Mouse (Mus musculus) c-Kit-positive CD71-positive TER-119-positive erythroid progenitor cells, embryonic 14.5 days (primary cell): ENCODE data around the gene Slc2a1.
A peak's percentile ranks its signal among the peaks of the same experiment; 100 is the strongest.

Experiments used
- DNase-seq: peaks from one replicate; pipeline ENCODE4 v3.0.0-alpha.2; 2013; ENCODE audit warnings: low spot score

The Slc2a1 gene

DNA sequence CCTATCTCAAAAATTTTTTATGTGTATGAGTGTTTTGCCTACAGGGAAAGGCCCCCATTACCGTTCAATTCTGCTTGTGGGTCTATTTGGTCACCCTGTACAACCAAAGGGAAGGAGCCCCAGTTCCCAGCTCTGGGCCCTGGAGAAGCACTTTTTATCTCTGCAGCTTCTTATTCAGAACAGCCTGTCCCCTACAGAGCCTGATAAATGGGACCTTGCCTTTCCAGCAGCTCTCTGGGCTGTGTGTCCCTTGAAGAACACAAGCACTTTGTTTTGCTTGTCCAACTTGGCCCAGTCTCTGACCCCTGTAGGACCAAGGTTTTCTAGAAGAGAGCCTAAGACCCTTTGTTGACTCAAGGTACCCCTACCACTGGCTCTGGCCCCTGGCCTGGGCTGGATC, 20.6 kb downstream of the Slc2a1 start:
- no peak for DNase-seq

- no peak for DNase-seq
Observed at GRCm38 (mm10) chr4:119131189-119131910, 22.8 kb downstream of the Slc2a1 start.

DNA sequence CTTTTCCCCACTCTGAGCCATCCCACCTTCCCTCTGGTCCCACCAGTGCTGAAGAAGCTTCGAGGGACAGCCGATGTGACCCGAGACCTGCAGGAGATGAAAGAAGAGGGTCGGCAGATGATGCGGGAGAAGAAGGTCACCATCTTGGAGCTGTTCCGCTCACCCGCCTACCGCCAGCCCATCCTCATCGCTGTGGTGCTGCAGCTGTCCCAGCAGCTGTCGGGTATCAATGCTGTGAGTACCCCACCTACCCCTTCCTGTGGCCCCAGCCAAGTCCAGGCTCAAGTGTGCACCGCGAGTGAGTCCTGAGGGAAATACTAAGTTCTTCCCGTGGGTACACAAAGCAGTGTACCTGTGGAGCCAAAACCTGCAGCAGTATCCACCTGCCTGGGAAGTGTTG, 24.8 kb downstream of the Slc2a1 start:
- DNase-seq = no peak

GRCm38 (mm10) chr4:119133860-119134259, 25.3 kb downstream of the Slc2a1 start:
- no peak for DNase-seq

- DNase-seq = no peak
Observed at GRCm38 (mm10) chr4:119137313-119137712, 28.8 kb downstream of the Slc2a1 start.

DNA sequence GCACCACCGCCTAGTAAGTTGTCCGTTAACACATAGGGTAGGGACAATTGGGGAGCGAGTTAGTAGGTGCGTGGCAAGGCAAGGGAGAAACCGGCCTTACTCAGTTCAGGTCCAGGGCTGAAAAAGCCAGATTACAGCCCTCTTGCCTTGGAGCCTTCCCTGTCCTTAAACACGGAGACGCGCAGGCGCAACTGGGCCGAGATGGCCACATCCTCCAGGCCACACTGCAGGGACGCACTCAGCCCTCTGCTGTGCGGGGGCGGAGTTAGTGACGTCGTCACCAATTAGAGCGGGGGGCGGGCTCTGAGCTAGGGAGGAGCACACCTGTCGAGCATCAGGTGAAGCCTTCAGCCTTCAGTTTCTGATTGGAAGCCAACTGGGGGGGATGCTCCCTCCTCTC, 29.7 kb downstream of the Slc2a1 start:
- DNase-seq = no peak

DNA sequence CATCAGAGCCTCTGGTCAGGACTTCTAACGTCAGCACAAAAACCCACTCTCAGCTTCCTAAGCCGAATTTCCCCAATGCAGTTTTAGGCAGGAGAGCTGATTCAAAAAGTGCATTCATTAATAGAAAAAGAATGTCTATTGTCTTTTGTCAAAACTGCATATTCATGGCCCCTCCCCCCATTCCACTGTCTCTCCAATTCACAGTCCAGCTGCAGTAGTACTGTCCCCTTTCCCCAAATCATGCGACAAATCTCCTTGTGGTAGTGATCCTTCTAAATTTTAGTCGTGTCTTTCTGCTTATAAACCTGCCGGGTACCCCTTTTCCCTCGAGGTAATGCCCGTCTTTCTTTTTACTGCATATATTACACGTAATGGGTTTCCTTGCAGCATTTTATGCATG, 30.3 kb downstream of the Slc2a1 start:
- no peak for DNase-seq

DNA sequence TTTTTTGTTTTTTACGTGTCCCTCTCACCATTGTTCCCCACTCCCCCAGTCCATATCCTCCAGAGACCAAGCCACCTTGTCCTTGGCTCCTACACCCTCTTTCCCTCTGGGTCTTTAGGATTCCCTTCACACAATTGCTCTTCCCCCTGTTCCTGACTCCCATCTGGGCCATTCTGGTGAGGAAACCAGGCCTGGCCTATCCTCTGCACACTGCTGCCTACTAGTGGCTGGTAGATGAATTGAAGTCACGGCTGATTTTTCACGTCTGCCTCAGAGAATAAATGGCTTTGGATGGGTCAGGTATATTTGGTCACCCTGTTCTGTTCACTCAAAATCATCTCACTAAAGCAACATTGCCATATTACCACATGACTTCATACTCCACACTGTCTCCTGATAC, 31.6 kb downstream of the Slc2a1 start:
- DNase-seq = peak; percentile 74

GRCm38 (mm10) chr4:119141191-119141590, 32.7 kb downstream of the Slc2a1 start:
- no peak for DNase-seq

GRCm38 (mm10) chr4:119142230-119142871, 33.8 kb downstream of the Slc2a1 start:
- DNase-seq = peak; percentile 74

DNA sequence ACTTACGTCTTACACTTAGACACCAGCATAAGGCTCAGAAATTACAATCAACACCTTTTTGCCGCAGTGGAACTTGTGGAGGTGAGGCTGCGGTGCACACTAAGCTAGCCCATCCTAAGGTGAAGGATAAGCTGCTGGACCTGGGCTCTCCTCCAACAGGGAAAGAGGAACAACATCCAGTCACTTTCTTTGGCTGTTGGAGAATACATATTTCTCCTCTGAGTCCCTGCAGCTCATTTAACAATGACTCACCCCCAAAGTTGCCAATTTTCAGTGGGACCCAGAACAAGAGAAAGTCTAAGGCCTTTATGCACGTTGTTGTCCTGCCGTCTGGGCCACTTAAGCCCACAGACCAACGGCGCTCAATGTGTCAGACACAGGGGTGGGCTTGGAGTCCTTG, 38.3 kb downstream of the Slc2a1 start:
- no peak for DNase-seq

GRCm38 (mm10) chr4:119147347-119147746, 38.8 kb downstream of the Slc2a1 start:
- DNase-seq = no peak

- DNase-seq = no peak
Observed at GRCm38 (mm10) chr4:119148741-119149140, 40.2 kb downstream of the Slc2a1 start.

DNA sequence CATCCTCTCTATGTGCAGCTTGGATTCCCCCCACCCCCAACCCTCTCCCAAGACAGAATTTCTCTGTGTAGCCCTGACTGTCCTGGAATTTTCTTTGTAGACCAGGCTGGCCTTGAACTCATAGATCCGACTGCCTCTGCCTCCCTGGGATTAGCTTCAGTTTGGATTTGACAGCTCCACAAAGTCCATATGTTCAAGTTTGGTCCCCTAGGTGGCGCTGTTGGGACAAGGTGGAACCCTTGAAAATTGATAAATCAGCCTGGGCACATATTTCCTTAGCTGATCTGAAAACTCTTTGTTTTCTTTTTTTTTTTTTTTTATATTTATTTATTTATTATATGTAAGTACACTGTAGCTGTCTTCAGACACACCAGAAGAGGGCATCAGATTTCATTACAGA, 48.7 kb downstream of the Slc2a1 start:
- DNase-seq = peak; percentile 80

- no peak for DNase-seq
Observed at GRCm38 (mm10) chr4:119157891-119158290, 49.4 kb downstream of the Slc2a1 start.

- DNase-seq = no peak
Observed at GRCm38 (mm10) chr4:119161358-119161757, 52.8 kb downstream of the Slc2a1 start.

DNA sequence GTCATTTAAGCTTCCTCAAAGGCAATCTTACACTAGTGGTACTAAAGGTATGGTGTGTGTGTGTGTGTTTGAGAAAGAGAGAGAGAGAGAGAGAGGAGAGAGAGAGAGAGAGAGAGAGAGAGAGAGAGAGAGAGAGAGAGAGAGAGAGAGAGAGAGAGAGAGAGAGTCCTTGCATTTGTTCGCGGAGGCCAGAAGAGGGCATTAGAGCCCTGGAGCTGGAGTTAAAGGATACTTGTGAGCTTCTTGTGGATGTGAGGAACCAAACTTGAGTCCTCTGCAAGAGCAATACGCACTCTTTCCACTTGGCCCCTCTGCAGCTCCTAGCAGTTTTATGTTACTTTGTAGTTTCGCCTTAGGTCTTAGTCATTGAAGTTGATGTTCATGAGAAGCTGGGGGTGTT, 54.5 kb downstream of the Slc2a1 start:
- DNase-seq = no peak

- no peak for DNase-seq
Observed at GRCm38 (mm10) chr4:119165916-119166315, 57.4 kb downstream of the Slc2a1 start.

- no peak for DNase-seq
Observed at GRCm38 (mm10) chr4:119167068-119167467, 58.6 kb downstream of the Slc2a1 start.

DNA sequence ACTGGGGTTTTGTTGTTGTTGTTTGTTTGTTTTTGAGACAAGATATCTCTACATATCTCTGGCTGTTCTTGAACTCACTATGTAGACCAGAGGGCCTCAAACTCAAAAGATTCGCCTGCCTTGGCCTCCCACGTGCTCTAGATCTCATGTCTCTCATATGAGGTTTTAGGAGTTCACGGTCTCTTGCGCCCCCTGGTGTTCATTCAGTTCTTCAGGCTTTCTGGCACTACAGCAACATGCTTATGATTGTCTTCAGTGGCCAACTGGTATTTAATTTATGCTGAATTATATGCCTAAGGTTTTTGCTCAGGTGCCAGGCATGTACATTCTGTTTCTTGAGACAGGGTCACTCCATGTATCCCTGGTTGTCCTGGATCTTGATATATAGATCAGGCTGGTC, 59.2 kb downstream of the Slc2a1 start:
- DNase-seq = peak; percentile 90

DNA sequence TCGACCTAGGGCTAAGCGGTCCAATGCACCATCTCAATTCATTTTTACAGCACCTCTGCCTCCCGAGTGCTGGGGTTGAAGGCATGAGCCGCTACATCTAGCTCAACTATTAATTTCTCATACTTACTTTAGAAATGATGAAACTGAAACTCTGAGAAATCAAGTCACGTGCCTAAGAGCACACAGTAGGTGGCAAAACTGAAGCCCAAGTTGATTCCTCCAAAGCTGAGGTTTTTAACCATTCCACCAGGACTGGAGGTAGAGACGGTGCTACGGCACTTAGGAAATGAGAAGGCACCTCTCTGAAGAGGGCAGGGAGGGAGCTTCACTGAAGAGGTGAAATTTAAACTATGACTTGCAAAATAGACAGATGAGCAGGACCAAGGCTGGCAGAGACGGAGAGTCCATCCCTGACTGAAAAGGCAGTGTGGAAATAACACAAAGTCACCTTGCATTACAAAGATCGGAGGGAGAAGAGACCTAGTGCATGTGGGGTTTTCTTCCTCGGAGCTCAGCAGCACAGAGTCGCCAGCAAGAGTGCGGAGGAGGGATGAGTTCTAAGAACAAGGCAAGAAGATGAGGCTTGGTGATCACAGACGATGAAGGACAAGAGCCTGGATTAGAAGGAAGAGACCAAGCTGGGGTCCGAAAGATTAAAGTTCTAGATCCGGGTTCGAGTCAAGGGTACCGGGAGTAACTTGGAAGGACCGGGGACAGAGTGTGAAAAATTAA, 64.6 kb downstream of the Slc2a1 start:
- no peak for DNase-seq

GRCm38 (mm10) chr4:119173851-119174453, 65.4 kb downstream of the Slc2a1 start, which contains the start of gene Zfp691:
Zfp691 (minus strand) TSS chr4:119174195.
- DNase-seq = peak; percentile 95

- DNase-seq = no peak
Observed at GRCm38 (mm10) chr4:119177702-119178101, 69.2 kb downstream of the Slc2a1 start.
